Mouse (Mus musculus) gastrocnemius, postnatal 25 days (tissue): ENCODE measurements at regions not wholly inside any gene's neighbourhood (a gene's known extent, or its start where the extent isn't known, plus 50 kb on each side); places are given as distances from the start of the nearest gene placed in this dataset.
A peak's percentile ranks its signal among the peaks of the same experiment; 100 is the strongest.

Experiments
- DNase-seq: peaks from one replicate; pipeline ENCODE4 v3.0.0; 2022

GRCm38 (mm10) chr4:82234443-82234842 lies 471.1 kb downstream of the Nfib start:
- DNase-seq, result no peak

DNA sequence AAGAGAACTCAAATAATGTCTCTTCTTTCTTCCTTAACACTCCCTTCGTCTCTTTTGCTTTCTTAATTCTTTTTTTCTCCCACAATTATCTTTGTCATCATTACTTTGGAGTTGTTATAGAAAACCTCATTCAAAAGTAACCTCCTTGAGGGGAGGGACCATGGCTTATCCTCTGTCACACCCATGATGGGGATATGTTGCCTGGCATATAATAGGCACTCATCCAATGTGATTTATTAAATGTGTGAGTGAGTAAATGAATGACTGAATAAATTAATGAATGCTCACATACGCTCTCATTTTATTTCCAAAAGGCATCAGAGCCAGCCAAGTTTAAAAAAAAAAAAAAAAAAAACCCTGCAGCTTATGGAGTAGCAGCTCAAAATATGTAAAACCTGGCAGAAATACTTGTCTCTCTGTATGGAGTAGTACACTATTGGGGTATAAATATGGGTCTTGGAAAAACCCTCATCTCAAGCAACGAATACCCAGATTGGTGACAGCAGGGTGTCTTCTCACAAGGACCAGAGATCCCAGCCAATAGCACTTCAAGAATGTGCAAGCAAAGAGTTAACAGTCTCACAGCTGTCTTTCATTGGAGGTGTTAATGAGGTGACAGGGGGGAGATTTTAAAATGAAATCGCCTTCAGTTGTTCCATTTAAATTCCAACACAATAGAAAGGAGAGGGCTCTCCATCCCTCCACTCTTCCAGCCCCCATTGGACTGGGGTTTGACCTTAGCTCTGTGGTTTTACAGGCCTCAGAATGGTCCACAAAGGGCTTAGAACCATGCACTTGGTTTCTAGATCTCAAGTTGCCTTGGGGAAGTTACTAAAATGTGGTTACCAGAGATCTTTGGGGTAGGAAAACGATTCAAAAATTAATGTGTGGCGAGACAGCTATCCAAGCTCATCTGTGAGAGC lies 479.1 kb downstream of the Nfib start:
- DNase-seq, result no peak

GRCm38 (mm10) chr4:82220724-82221123 lies 484.8 kb downstream of the Nfib start:
- no peak for DNase-seq

DNA sequence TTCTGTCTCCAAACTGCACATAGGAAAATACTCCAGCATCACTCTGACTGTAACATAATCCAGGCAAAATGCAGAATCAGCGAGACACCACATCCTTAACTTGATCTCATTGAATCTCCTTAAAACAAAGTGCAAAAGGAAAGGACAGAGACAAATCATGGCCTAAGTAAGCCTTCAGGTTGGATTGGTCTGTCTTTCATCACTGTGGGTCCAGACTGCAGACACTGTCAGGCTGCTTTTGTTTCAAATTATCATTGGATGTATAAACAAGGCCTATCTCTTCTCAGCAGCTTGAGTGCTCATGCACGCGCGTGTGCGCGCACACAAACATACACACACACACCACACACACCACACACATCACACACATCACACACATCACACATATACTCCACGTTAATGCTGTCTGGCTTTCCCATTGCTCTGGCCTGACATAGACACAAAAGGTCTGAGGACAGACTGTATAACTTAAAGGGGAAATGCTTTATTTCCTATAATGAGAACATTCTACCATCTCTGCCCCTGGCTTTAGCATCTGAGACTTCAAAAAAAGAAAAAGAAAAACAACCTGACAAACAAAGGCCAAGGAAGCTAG lies 485.3 kb downstream of the Nfib start:
- no peak for DNase-seq

GRCm38 (mm10) chr4:82218616-82219015 lies 486.9 kb downstream of the Nfib start:
- no peak for DNase-seq

DNA sequence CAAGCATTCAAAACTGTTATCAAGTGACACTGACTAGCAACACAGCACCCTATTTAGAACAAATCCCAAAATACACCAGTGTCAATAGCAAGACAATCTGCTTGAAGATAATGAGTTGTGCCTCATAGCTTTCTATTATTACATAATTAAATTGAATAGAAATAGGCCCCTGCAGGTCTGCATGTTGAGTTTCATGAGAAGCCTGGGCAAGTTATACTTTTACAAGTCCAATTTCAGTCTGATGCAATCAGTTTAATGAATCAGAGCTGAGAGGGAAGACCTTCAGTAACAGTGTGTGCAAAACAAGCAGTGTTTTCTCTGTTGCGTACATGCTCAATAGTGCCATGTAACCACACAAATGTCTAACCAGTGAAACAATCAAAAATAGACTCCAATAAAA lies 498.5 kb downstream of the Nfib start:
- no peak for DNase-seq

- peak; percentile 16 for DNase-seq
Observed at GRCm38 (mm10) chr4:82200306-82200705, 505.2 kb downstream of the Nfib start.

GRCm38 (mm10) chr4:82199118-82199517 lies 506.4 kb downstream of the Nfib start:
- no peak for DNase-seq

DNA sequence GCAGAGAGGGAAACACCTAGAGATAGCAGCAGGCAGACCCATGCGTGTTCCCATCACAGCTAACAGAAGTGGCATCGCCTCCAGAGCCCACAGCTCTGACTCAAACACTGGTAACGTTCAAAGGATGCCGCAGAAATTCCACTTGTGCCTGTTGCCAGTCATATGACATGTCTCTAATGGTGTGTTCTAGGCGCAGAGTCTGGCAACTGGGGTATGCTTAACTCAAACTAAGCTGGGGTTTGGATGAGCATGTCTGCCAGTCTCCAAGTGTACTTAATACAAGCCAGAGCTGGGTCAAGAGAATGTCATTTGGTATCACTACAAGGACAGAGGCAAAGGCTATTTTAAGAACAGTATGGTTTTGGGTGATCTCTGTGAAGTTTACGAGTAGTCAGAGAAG lies 507.9 kb downstream of the Nfib start:
- peak; percentile 13 for DNase-seq

GRCm38 (mm10) chr4:82196024-82196647 lies 509.4 kb downstream of the Nfib start:
- no peak for DNase-seq

GRCm38 (mm10) chr4:82193905-82194304 lies 511.6 kb downstream of the Nfib start:
- DNase-seq, result no peak

DNA sequence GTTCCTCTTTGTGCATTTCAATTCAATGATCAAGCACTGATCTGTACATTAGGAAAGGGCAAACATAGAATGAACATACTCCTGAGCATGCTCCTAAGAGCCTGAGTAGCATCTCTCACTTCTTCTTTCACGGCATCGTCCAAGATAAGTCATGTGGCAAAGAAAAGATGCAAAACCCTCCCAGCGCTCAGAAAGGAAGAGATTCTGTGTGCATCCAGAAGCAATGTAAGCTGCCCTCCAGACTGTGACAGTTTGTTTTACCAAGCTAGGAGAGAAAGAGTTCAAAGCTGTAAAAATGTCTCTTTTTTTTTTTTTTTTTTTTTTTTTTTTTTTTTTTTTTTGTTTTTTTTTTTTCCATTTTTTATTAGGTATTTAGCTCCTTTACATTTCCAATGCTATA lies 518.7 kb downstream of the Nfib start:
- DNase-seq, result no peak

GRCm38 (mm10) chr4:82183974-82184373 lies 521.6 kb downstream of the Nfib start:
- no peak for DNase-seq

- no peak for DNase-seq
Observed at GRCm38 (mm10) chr4:82178112-82178511, 527.4 kb downstream of the Nfib start.

DNA sequence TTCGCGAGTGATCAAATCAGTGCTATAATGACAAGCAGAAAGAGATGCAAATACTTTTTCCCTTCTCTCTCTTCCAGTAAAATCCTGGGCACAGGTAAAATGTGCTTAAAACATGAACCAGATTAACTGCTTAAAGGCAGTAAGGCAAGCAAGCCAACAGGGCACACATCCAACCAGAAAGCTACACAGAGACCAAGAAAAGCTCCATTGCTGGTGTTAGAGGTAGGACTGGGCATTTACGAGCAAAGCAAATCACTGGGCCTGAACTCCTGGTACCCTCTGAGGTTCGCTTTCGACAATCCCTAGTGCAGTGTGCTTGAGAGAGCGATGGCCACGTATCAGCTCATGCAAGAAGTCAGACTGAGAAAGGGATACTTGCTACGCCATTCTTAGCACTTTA lies 528.8 kb downstream of the Nfib start:
- no peak for DNase-seq

GRCm38 (mm10) chr4:82173461-82174085 lies 532.0 kb downstream of the Nfib start:
- no peak for DNase-seq

DNA sequence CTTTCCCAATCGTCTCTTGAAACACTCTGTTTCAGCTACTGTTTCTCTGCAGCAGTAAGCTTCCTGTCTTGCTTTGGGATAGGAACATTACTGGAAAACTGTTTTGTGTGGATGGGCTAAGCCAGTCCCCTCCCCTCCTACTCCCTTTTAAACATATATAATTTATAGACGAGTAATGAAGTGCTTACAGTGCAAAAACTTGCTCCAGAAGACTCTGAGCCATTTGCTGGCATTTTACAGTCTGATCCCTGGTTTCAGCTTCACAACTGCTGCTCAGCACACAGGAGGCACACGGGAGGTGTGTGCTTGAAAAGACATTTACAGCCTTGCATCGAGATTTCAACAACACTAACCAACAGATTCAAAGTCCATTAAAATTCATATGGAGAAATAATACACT lies 534.6 kb downstream of the Nfib start:
- DNase-seq, result no peak

DNA sequence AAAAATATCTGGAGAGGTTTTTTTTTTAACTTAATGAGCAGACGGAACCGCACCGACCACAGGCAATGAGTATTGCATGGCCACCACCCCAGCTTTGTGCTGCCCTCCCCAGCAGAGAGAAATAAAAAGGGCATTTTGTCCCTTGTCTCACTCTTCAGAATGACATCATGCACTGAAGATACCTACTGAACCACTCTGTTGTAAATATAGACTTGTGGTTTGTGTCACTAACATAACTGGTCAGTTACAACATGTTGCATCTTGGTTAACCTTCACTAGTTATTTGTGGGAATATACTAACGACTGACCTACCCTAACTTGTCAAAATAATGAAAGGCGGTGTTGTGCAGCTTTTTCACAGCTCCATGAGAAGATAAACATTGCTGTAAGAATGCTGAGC lies 537.5 kb downstream of the Nfib start:
- DNase-seq, result no peak

DNA sequence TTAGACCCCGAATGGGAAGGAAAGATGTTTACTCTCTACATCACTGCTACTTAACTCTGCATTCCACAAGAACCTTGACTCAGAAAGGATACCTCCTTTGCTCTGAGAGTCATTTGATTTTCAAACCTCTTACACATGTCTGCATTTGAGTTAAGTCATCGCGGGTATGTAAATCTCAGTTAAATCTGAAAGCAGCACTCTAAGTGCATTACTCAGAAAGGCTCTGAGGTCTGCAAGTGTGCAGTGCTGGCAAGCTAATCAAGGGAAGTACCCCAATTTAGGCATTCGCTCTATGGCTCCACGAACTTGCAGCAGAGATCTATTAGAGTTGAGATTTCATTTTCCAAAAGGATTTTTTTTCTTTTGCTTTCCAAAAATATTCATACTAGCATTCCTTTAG lies 538.2 kb downstream of the Nfib start:
- no peak for DNase-seq

GRCm38 (mm10) chr4:82166826-82167225 lies 538.7 kb downstream of the Nfib start:
- DNase-seq, result no peak

DNA sequence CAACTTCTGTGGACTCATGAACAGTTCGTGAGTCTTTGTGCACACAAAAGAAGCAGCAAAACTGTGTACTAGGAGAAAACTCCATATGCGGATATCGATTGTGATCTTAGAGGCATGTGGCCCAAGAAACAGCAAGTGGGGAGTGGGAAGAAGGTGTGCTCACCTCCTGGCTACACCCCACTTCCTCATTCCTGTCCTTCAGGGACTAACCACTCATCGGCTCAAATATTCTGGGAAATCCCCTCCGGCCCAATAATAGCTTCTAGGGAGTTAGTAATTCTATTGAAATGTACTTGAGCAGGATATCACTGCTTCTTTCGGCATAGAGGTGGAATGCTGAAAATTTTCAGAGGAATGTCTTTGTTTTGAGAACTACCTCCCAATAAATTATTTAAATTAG lies 539.5 kb downstream of the Nfib start:
- DNase-seq, result no peak

DNA sequence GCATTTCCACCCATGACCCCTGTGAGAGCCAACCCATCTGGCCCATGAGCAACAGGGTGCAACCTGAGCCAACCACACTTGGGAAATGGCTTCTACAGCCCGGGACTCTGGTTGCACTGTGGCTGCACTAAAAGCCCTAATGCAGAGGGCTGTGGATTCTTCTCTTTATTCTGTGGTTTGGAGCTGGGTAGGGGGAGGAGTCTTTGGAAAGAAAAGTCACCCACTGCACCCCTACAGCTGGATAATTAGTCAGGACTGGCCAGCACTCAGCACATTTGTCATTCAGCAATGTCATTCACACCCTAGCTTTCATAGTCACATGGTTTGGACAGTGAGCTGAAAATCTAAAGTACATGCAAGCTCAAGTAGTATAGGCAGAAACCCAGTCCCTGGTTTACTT lies 541.5 kb downstream of the Nfib start:
- DNase-seq, result peak; percentile 23

- no peak for DNase-seq
Observed at GRCm38 (mm10) chr4:82161818-82162217, 543.7 kb downstream of the Nfib start.
